Mouse (Mus musculus) layer of hippocampus, postnatal 25 days (tissue): Measurements from ENCODE around the gene Nav2. TPM values are rescaled to one million over a fixed set of nuclear protein-coding genes. Genes with fewer than 3 reads are reported as not detected.
A peak's percentile ranks its signal among the peaks of the same experiment; 100 is the strongest.

Experiments
- DNase-seq, 2 experiments: peaks; one replicate each; pipeline ENCODE4 v3.0.0; 2022; ENCODE audit warnings: mixed read lengths in 2 of 2, low spot score in 1 of 2; ENCODE audit errors: extremely low spot score in 1 of 2
- total RNA-seq, 2 experiments: library from RNA; stranded (reverse); gene quantifications; 2 replicates each; pipeline ENCODE4 v1.2.3; 2021

Gene Nav2
- total RNA-seq, 2 experiments from 2014 or later, result 56.4 to 101 TPM

GRCm38 (mm10) chr7:49139762-49140161, 231.2 kb downstream of the Nav2 start:
- no peak for DNase-seq

- no peak for DNase-seq
Observed at GRCm38 (mm10) chr7:49143966-49144365, 235.4 kb downstream of the Nav2 start.

- peak; percentile 32 to 50 for DNase-seq
Observed at GRCm38 (mm10) chr7:49145749-49146670, 237.5 kb downstream of the Nav2 start.

- peak in 1 of 2 experiments; percentile 44 for DNase-seq
Observed at GRCm38 (mm10) chr7:49152297-49152696, 243.8 kb downstream of the Nav2 start.

GRCm38 (mm10) chr7:49152713-49153112, 244.2 kb downstream of the Nav2 start:
- no peak for DNase-seq

GRCm38 (mm10) chr7:49158641-49159381, 250.3 kb downstream of the Nav2 start:
- DNase-seq, result no peak

GRCm38 (mm10) chr7:49159646-49160555, 251.4 kb downstream of the Nav2 start:
- no peak for DNase-seq

GRCm38 (mm10) chr7:49162079-49162478, 253.6 kb downstream of the Nav2 start:
- no peak for DNase-seq

- DNase-seq, result no peak
Observed at GRCm38 (mm10) chr7:49163789-49164188, 255.3 kb downstream of the Nav2 start.

- no peak for DNase-seq
Observed at GRCm38 (mm10) chr7:49164868-49165267, 256.4 kb downstream of the Nav2 start.

GRCm38 (mm10) chr7:49172926-49173325, 264.4 kb downstream of the Nav2 start:
- DNase-seq, result no peak

- DNase-seq, result no peak
Observed at GRCm38 (mm10) chr7:49175784-49176409, 267.4 kb downstream of the Nav2 start.

- DNase-seq, result no peak
Observed at GRCm38 (mm10) chr7:49176590-49177201, 268.2 kb downstream of the Nav2 start.

GRCm38 (mm10) chr7:49178217-49178616, 269.7 kb downstream of the Nav2 start:
- DNase-seq, result no peak

GRCm38 (mm10) chr7:49181010-49181409, 272.5 kb downstream of the Nav2 start:
- no peak for DNase-seq

GRCm38 (mm10) chr7:49182427-49182826, 273.9 kb downstream of the Nav2 start:
- no peak for DNase-seq

GRCm38 (mm10) chr7:49183696-49184095, 275.2 kb downstream of the Nav2 start:
- DNase-seq, result no peak

GRCm38 (mm10) chr7:49185991-49186390, 277.5 kb downstream of the Nav2 start:
- no peak for DNase-seq

GRCm38 (mm10) chr7:49189364-49189763, 280.8 kb downstream of the Nav2 start:
- no peak for DNase-seq
